ENCODE assay signal across 10 mouse cellular contexts in the genomic region with DNA sequence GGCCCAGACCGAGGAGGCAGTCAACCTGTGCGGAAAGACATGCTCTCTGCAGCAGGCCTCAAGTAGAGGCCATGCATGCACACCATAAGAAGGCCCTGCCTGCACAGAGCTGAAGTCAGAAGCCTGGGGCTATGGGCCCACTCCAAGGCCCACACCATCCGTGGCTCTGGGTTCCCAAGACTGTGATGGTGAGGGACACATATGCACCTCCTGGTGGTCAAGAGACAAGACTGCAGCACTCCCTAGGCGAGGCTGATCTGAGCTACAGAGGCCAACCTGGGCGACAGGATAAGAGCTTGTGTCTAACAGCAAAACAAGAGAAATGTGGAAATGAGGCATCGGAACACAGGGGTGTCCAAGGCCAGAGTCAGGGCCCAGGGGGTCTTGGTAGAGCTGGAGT. TPM values are rescaled to one million over a fixed set of nuclear protein-coding genes. Genes with fewer than 3 reads are reported as not detected.
A peak's percentile ranks its signal among the peaks of the same experiment; 100 is the strongest.
DNase-seq lines count a peak whose midpoint lies in the region; ATAC-seq and TF ChIP-seq lines count a peak whose summit lies in the region.
"Had no signal": no experiment of that assay in that cellular context is flagged by ENCODE, and none has a peak within 500 bp of the region (broad histone marks: within the 10 kb centered on the region; RNA-seq: fewer than 3 reads in every experiment).

No protein-coding gene starts in this region.

- dilution Hi-C loops in CH12.LX (cut with MboI; ENCODE audit: extremely low pct_ligation_motif_present, extremely low pct_unique_long_range_greater_than_20kb, low sequenced_read_pairs) = no loop called here

- peak; percentile 43; the same call in 1 of the 2 replicates for ATAC-seq in common myeloid progenitor, adult 5-6 weeks (replicated peaks; ENCODE audit: low read depth, poor library complexity, severe bottlenecking)
- ATAC-seq in megakaryocyte, adult 5-6 weeks (ENCODE audit: poor library complexity, severe bottlenecking) = peak; percentile 43; the same call in 1 of the 2 replicates
- ATAC-seq: forebrain, embryonic 13.5 days had no signal

- no peak for DNase-seq in kidney, adult 2 months
- no peak for DNase-seq in kidney, postnatal 10 days
- DNase-seq in CH12.LX (ENCODE audit: extremely low read depth) = no peak
- no peak for DNase-seq in layer of hippocampus, postnatal 14 days (ENCODE audit: low spot score in 2 of 2)
- DNase-seq in ovary, postnatal 14 days (ENCODE audit: low spot score) = no peak
- DNase-seq in spleen, postnatal 14 days (ENCODE audit: low spot score in 2 of 2) = no peak
- DNase-seq: cerebellum, postnatal 10 days had no signal

- H3K4me3 ChIP-seq in kidney, adult 2 months (ENCODE audit: insufficient read depth, low read depth, low read length) = no peak overlapping the region
- no peak overlapping the region for H3K4me3 ChIP-seq in CH12.LX (replicated peaks in 1 of 3; ENCODE audit: low read depth in 2 of 3, low read length in 2 of 3, poor library complexity in 1 of 3)
- H3K4me3 ChIP-seq: forebrain, embryonic 13.5 days had no signal

- peak; percentile 26 for TF ChIP-seq RAD21 in CH12.LX (IDR thresholded peaks at IDR 0.05; ENCODE audit: low read depth, low read length)

- no peaks in the 10 kb centered on the region for H3K36me3 ChIP-seq in kidney, adult 2 months (ENCODE audit: control insufficient read depth, insufficient read depth, low read length)
- peaks cover 38 to 62% of the 10 kb centered on the region in 2 experiments for H3K36me3 ChIP-seq in CH12.LX (replicated peaks in 1 of 2; ENCODE audit: control insufficient read depth in 1 of 2, insufficient read depth in 1 of 2, low read length in 1 of 2)

- peaks cover 4% of the 10 kb centered on the region; the same call in 1 of the 2 replicates for H3K4me1 ChIP-seq in kidney, adult 2 months (ENCODE audit: control insufficient read depth, insufficient read depth, low read length)
- H3K4me1 ChIP-seq in CH12.LX (ENCODE audit: control insufficient read depth in 1 of 2, insufficient read depth in 2 of 2) = peaks cover 9 to 24% of the 10 kb centered on the region in 2 experiments

- no peak overlapping the region for H3K27ac ChIP-seq in kidney, adult 2 months (ENCODE audit: insufficient read depth, low read depth, low read length)
- no peak overlapping the region for H3K27ac ChIP-seq in CH12.LX (ENCODE audit: insufficient read depth, low read depth)
- H3K27ac ChIP-seq: forebrain, embryonic 13.5 days had no signal

- no peaks in the 10 kb centered on the region for H3K9me3 ChIP-seq in CH12.LX (replicated peaks; ENCODE audit: low read length)
- H3K9me3 ChIP-seq: forebrain, embryonic 13.5 days had no signal

- WGBS in kidney, adult 2 months = 68% methylated on average over 6 of the region's 6 CpGs

- no peak overlapping the region for H3K9ac ChIP-seq in CH12.LX (ENCODE audit: insufficient read depth, low read depth)
- H3K9ac ChIP-seq: forebrain, embryonic 13.5 days had no signal

- in situ Hi-C loops in CH12.LX (cut with MboI; ENCODE audit: low pct_ligation_motif_present, low pct_unique_long_range_greater_than_20kb, low sequenced_read_pairs) = loop anchor here (10.0 kb wide), 1 partner anchor 102 kb away; no protein-coding TSS in a partner anchor

- H3K4me2 ChIP-seq in CH12.LX (ENCODE audit: insufficient read depth, low read depth, poor library complexity, severe bottlenecking) = no peak overlapping the region
- H3K4me2 ChIP-seq: forebrain, embryonic 13.5 days had no signal

- H3K79me2 ChIP-seq in CH12.LX (replicated peaks; ENCODE audit: control insufficient read depth, extremely low read depth, insufficient read depth, poor library complexity, severe bottlenecking) = peaks cover 5% of the 10 kb centered on the region

- TF ChIP-seq EP300 in CH12.LX (IDR thresholded peaks at IDR 0.05; ENCODE audit: low read length) = no peak

- no peak for TF ChIP-seq POLR2A in kidney, adult 2 months (IDR thresholded peaks at IDR 0.05; ENCODE audit: low read depth, low read length)
- TF ChIP-seq POLR2A in CH12.LX (IDR thresholded peaks at IDR 0.05; ENCODE audit: low read depth, low read length) = no peak

- H3K27me3 ChIP-seq in kidney, adult 2 months (replicated peaks; ENCODE audit: control insufficient read depth, insufficient read depth, low read length) = no peaks in the 10 kb centered on the region
- H3K27me3 ChIP-seq in CH12.LX (replicated peaks) = no peaks in the 10 kb centered on the region
- H3K27me3 ChIP-seq: forebrain, embryonic 13.5 days had no signal

- peak; percentile 48 for TF ChIP-seq CTCF in kidney, adult 2 months (conservative IDR thresholded peaks at IDR 0.05; ENCODE audit: insufficient read depth, insufficient read length, low read depth, low read length)
- peak in 1 of 2 experiments; percentile 66; a peak in 2 of 4 replicates for TF ChIP-seq CTCF in CH12.LX (conservative IDR thresholded peaks at IDR 0.05 in 1 of 2, IDR thresholded peaks at IDR 0.05 in 1 of 2; ENCODE audit: low read depth in 2 of 2, low read length in 2 of 2)

TF ChIP-seq in CH12.LX, 34 proteins besides CTCF, POLR2A, EP300 and RAD21:
- TF ChIP-seq MXI1 (IDR thresholded peaks at IDR 0.05; ENCODE audit: low read depth, low read length) = no peak
- TF ChIP-seq SMC3 (IDR thresholded peaks at IDR 0.05; ENCODE audit: low read depth, low read length) = peak; percentile 66

RNA-seq across cellular contexts. Expression of a gene that starts 3.5 kb away (rescaled TPM):
- polyA plus RNA-seq in kidney, adult 2 months (2012; rRNA removed) = 50.7 and 56.6 TPM in 2 replicates
- total RNA-seq in CH12.LX (2012; rRNA removed) (67.1 and 67.4 TPM in 2 replicates), CH12.LX (2014; rRNA removed) (45.6 and 48.5 TPM in 2 replicates)
- 45.7 and 46.4 TPM in 2 replicates for polyA plus RNA-seq in CH12.LX (2012; ENCODE audit: insufficient read length, low read depth)
- 40.0 and 41.7 TPM in 2 replicates for total RNA-seq in common myeloid progenitor, adult 5-6 weeks (2017)
- total RNA-seq in megakaryocyte, adult 5-6 weeks (2015) = 17.2 and 20.7 TPM in 2 replicates
- total RNA-seq in megakaryocyte, adult 5-6 weeks (2017) = 23.3 and 25.5 TPM in 2 replicates
- total RNA-seq in layer of hippocampus, postnatal 14 days (2021) = 10 to 100 TPM; 20.5 to 22.4 TPM

RNA-seq across cellular contexts. Expression of a gene that starts 8.3 kb away (rescaled TPM):
- 12.0 and 16.3 TPM in 2 replicates for polyA plus RNA-seq in kidney, adult 2 months (2012; rRNA removed)
- total RNA-seq in CH12.LX (2012; rRNA removed) = 25.0 and 30.9 TPM in 2 replicates
- 33.1 and 33.8 TPM in 2 replicates for total RNA-seq in CH12.LX (2014; rRNA removed)
- polyA plus RNA-seq in CH12.LX (2012; ENCODE audit: insufficient read length, low read depth) = 47.8 and 65.3 TPM in 2 replicates
- 53.5 and 69.9 TPM in 2 replicates for total RNA-seq in common myeloid progenitor, adult 5-6 weeks (2017)
- 42.5 and 42.9 TPM in 2 replicates for total RNA-seq in megakaryocyte, adult 5-6 weeks (2015)
- 47.4 and 55.3 TPM in 2 replicates for total RNA-seq in megakaryocyte, adult 5-6 weeks (2017)
- 10 to 100 TPM; 28.6 to 36.7 TPM for total RNA-seq in layer of hippocampus, postnatal 14 days (2021)

RNA-seq across cellular contexts. Expression of a gene that starts 49.8 kb away (rescaled TPM):
- polyA plus RNA-seq in kidney, adult 2 months (2012; rRNA removed) = 111 and 118 TPM in 2 replicates
- total RNA-seq in CH12.LX (2012; rRNA removed) (57.1 and 59.8 TPM in 2 replicates), CH12.LX (2014; rRNA removed) (39.7 and 40.4 TPM in 2 replicates)
- 50.1 and 52.8 TPM in 2 replicates for polyA plus RNA-seq in CH12.LX (2012; ENCODE audit: insufficient read length, low read depth)
- 34.9 and 50.2 TPM in 2 replicates for total RNA-seq in common myeloid progenitor, adult 5-6 weeks (2017)
- total RNA-seq in megakaryocyte, adult 5-6 weeks (2015) = 39.8 and 53.9 TPM in 2 replicates
- 45.7 and 58.1 TPM in 2 replicates for total RNA-seq in megakaryocyte, adult 5-6 weeks (2017)
- 10 to 100 TPM; 55.5 to 58.7 TPM for total RNA-seq in layer of hippocampus, postnatal 14 days (2021)
